Mouse (Mus musculus) granulocyte monocyte progenitor cell, adult 5-6 weeks (primary cell): ENCODE measurements around the gene Tnfsf13b. TPM values are rescaled to one million over a fixed set of nuclear protein-coding genes. Genes with fewer than 3 reads are reported as not detected.

Source experiments
- ATAC-seq: replicated peaks from 2 replicates; pipeline ENCODE4 v1.8.0; 2016; ENCODE audit warnings: mild to moderate bottlenecking, moderate TSS enrichment, inconsistent platforms; ENCODE audit not compliant: poor library complexity, severe bottlenecking
- total RNA-seq, 2 experiments: library from RNA; stranded (forward) in 1 of 2; stranded (reverse) in 1 of 2; fragments of 200-712, 200-1000 nt in 1 of 2; fragments of >200 nt in 1 of 2; fragmentation: Nextera tagmentation in 1 of 2; gene quantifications; 2 replicates each; pipeline ENCODE4 v1.2.3; 2014 to 2017

Tnfsf13b gene
- 0.19 and 4.2 TPM in 2 replicates for total RNA-seq (2014; fragmentation: Nextera tagmentation)
- 0.34 and 2.4 TPM in 2 replicates for total RNA-seq (2017)

- peak; percentile 81 for ATAC-seq
These were observed at the start of gene Tnfsf13b for GRCm38 (mm10) chr8:10006156-10006985. Gene Tnfsf13b, plus strand, starts transcription at chr8:10006467.

- ATAC-seq, result no peak
These were observed 47.9 kb upstream of the Tnfsf13b start for GRCm38 (mm10) chr8:9958338-9958737.

GRCm38 (mm10) chr8:9959919-9960318 is 46.3 kb upstream of the Tnfsf13b start:
- no peak for ATAC-seq

GRCm38 (mm10) chr8:9971866-9972265 is 34.4 kb upstream of the Tnfsf13b start:
- no peak for ATAC-seq

GRCm38 (mm10) chr8:9975276-9975675 is 31.0 kb upstream of the Tnfsf13b start:
- no peak for ATAC-seq

- peak; percentile 82 for ATAC-seq
These were observed 30.2 kb upstream of the Tnfsf13b start for GRCm38 (mm10) chr8:9975898-9976611.

GRCm38 (mm10) chr8:9977016-9977415 is 29.3 kb upstream of the Tnfsf13b start:
- ATAC-seq, result no peak

GRCm38 (mm10) chr8:9977573-9978314 is 28.5 kb upstream of the Tnfsf13b start, which contains the start of the genes Lig4 and Abhd13:
Gene Lig4, minus strand, starts transcription at chr8:9977686.
Gene Abhd13, plus strand, starts transcription at chr8:9977707.
- ATAC-seq, result peak; percentile 75

- no peak for ATAC-seq
These were observed 27.6 kb upstream of the Tnfsf13b start for GRCm38 (mm10) chr8:9978475-9979230.

- no peak for ATAC-seq
These were observed 26.5 kb upstream of the Tnfsf13b start for GRCm38 (mm10) chr8:9979746-9980145.

- ATAC-seq, result no peak
These were observed 26.1 kb upstream of the Tnfsf13b start for GRCm38 (mm10) chr8:9980188-9980587.

- ATAC-seq, result no peak
These were observed 2.2 kb upstream of the Tnfsf13b start for GRCm38 (mm10) chr8:10004115-10004514.

GRCm38 (mm10) chr8:10006986-10007659 is 856 bp downstream of the Tnfsf13b start:
- peak; percentile 32 for ATAC-seq

GRCm38 (mm10) chr8:10007660-10008028 is 1.4 kb downstream of the Tnfsf13b start:
- peak; percentile 31 for ATAC-seq

GRCm38 (mm10) chr8:10016252-10016651 is 10.0 kb downstream of the Tnfsf13b start:
- no peak for ATAC-seq

GRCm38 (mm10) chr8:10017231-10017630 is 11.0 kb downstream of the Tnfsf13b start:
- no peak for ATAC-seq

GRCm38 (mm10) chr8:10030320-10031060 is 24.2 kb downstream of the Tnfsf13b start:
- peak; percentile 33 for ATAC-seq

- no peak; the same call in 1 of the 2 replicates for ATAC-seq
These were observed 24.9 kb downstream of the Tnfsf13b start for GRCm38 (mm10) chr8:10031177-10031576.

- ATAC-seq, result no peak
These were observed 34.6 kb downstream of the Tnfsf13b start for GRCm38 (mm10) chr8:10040866-10041265.
